Mouse (Mus musculus): ENCODE measurements at regions not wholly inside any gene's neighbourhood (a gene's known extent, or its start where the extent isn't known, plus 50 kb on each side); places are given as distances from the start of the nearest gene placed in this dataset.

GRCm38 (mm10) chr1:13993825-13994509 is 2099.2 kb downstream of the 4930444P10Rik start:
- no peak overlapping the region for H3K4me3 ChIP-seq (ENCODE audit: inconsistent target)
- no peak overlapping the region for H3K27ac ChIP-seq
- H3K79me2 ChIP-seq (ENCODE audit: inconsistent target), result no peaks in the 10 kb centered on the region
- 47% methylated on average over 6 of the region's 9 CpGs for WGBS (ENCODE audit: missing documents)
- H3K36me3 ChIP-seq (ENCODE audit: inconsistent target), result no peaks in the 10 kb centered on the region

DNA sequence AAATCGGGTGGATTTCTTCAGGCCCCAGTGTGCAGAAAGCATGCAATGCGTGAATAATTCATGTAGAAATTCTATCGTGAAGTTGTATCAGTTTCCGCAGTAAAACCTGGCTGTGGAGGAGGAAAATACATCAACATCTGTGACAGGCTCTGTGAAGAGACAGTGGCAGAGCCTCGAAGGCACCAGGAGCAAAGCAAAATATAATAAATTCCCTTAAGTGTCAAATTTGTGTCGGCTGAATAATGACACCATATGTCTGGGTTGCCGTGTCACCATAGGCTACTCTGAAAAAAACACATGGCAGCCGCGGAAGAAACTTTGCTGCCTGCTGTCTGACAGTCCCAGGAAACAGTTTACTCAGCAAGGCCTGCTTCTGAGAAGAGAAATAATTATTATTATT is 2100.1 kb downstream of the 4930444P10Rik start:
- H3K36me3 ChIP-seq (ENCODE audit: inconsistent target), result no peaks in the 10 kb centered on the region
- 93% methylated on average over 9 of the region's 9 CpGs for WGBS (ENCODE audit: missing documents)
- H3K27ac ChIP-seq, result no peak overlapping the region
- H3K4me3 ChIP-seq (ENCODE audit: inconsistent target), result no peak overlapping the region
- no peaks in the 10 kb centered on the region for H3K79me2 ChIP-seq (ENCODE audit: inconsistent target)

GRCm38 (mm10) chr1:13989360-13989759 is 2103.8 kb downstream of the 4930444P10Rik start:
- Histone ChIP-seq H3K79me2 (ENCODE audit: inconsistent target) (no peaks in the 10 kb centered on the region), H3K36me3 (ENCODE audit: inconsistent target) (no peaks in the 10 kb centered on the region), H3K4me3 (ENCODE audit: inconsistent target) (no peak overlapping the region), H3K27ac (no peak overlapping the region)
- 88% methylated on average over 3 of the region's 3 CpGs for WGBS (ENCODE audit: missing documents)

DNA sequence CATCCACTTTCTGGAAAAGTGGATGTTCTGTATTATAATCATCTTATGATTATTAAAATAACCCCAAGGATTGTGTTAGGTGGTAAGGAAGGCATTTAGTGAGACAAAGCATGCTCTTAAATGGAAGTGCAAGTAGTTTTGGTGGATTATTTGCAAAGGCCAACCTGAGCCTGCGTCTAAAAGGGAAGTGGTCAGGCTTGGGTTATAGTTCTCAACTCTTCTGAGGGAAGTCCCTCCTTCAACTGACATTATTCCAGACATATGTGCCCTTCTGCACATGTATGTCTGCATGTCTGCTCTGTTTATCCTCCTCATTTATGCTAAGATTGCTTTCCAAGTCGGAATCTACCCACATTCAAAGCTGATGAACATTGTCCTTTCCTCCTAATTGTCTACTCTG is 2108.3 kb downstream of the 4930444P10Rik start:
- no peak overlapping the region for H3K4me3 ChIP-seq (ENCODE audit: inconsistent target)
- 53% methylated on average over 2 of the region's 2 CpGs for WGBS (ENCODE audit: missing documents)
- H3K27ac ChIP-seq, result no peak overlapping the region
- H3K36me3 ChIP-seq (ENCODE audit: inconsistent target), result no peaks in the 10 kb centered on the region
- no peaks in the 10 kb centered on the region for H3K79me2 ChIP-seq (ENCODE audit: inconsistent target)

DNA sequence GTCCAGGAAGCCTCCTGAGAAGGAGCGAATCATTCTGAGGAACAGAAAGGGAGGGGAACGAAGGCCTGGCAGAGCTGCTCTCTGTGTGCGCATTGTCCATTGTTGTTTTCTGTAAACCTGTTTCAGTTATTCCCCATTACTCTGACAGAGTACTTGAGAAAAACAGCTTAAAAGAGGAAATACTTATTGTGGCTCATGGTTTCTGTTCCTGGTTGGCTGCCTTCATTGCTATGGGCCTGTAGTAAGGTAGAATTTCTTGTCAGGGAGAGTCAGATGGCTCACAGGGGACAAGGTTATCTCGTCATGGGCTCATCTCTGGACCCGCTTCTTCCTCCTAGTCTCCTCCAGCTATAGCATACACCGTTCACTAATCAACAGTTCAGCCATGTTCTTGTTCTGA is 2112.9 kb downstream of the 4930444P10Rik start:
- no peak overlapping the region for H3K27ac ChIP-seq

DNA sequence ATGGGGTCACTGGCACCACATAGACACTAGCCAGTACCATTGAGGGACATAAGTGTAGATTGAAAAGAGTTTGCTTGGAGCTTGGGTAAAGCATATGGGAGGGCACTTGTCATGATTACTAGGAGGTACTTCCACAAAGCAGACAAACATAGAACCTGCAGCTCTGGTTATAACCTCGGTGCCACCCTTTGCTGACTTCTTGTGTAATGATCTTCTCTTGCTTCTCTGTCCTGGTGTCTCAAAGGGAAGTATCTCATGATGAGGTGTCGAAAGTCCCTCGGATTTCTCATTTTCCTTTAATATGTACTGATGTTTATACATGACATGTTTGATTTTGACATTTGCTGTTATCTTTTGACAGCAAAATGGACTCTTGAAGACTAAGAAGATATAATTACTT is 2114.5 kb downstream of the 4930444P10Rik start:
- H3K27ac ChIP-seq, result no peak overlapping the region
- no peaks in the 10 kb centered on the region for H3K36me3 ChIP-seq (ENCODE audit: inconsistent target)
- WGBS (ENCODE audit: missing documents), result 25% methylated on average over 3 of the region's 3 CpGs
- no peaks in the 10 kb centered on the region for H3K79me2 ChIP-seq (ENCODE audit: inconsistent target)
- no peak overlapping the region for H3K4me3 ChIP-seq (ENCODE audit: inconsistent target)

More for the DNA sequence above, 2112.9 kb downstream of the 4930444P10Rik start:
- Histone ChIP-seq H3K36me3 (ENCODE audit: inconsistent target) (no peaks in the 10 kb centered on the region), H3K79me2 (ENCODE audit: inconsistent target) (no peaks in the 10 kb centered on the region), H3K4me3 (ENCODE audit: inconsistent target) (no peak overlapping the region)
- 24% methylated on average over 6 of the region's 6 CpGs for WGBS (ENCODE audit: missing documents)

DNA sequence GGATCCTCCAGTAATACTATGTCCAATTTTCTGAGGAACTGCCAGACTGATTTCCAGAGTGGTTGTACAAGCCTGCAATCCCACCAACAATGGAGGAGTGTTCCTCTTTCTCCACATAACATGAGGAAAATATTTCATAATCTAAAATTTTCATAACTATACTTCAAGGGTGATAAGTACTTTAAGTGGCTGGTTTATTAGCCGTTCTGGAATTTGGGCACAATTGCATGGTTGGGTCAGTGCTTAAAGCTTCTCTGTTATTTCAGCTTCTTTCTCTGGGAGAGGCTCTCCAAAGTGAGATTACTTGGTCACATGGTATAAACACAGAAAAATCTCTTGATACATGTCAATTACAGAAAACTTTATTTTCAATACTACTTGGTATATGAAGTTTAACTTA is 2115.9 kb downstream of the 4930444P10Rik start:
- Histone ChIP-seq H3K4me3 (ENCODE audit: inconsistent target) (no peak overlapping the region), H3K36me3 (ENCODE audit: inconsistent target) (no peaks in the 10 kb centered on the region), H3K79me2 (ENCODE audit: inconsistent target) (no peaks in the 10 kb centered on the region), H3K27ac (no peak overlapping the region)
- 100% methylated on average over 1 of the region's 1 CpGs for WGBS (ENCODE audit: missing documents)

DNA sequence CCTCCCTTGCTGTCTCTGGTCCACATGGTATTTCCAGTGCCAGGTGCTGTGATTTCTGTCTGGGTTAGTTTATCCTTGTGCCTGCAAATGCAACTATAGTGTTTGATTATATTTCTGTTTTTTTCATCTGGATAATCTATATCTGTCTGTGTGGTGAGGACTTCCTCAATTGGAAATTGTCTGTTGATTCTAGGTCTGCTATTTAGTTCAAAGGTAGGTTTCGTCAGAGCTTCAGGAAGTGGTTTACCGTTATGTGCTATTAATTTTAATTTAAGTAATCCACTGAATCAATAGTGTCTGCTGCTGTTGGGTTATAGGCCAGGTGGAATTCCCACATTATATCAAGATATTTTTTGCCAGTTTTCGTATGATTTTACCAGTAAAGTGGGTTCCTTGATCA is 2143.9 kb downstream of the 4930444P10Rik start:
- no peak overlapping the region for H3K4me3 ChIP-seq (ENCODE audit: inconsistent target)
- H3K36me3 ChIP-seq (ENCODE audit: inconsistent target), result no peaks in the 10 kb centered on the region
- 35% methylated on average over 3 of the region's 3 CpGs for WGBS (ENCODE audit: missing documents)
- no peaks in the 10 kb centered on the region for H3K79me2 ChIP-seq (ENCODE audit: inconsistent target)
- no peak overlapping the region for H3K27ac ChIP-seq

GRCm38 (mm10) chr1:13941351-13941750 is 2151.8 kb downstream of the 4930444P10Rik start:
- Histone ChIP-seq H3K4me3 (ENCODE audit: inconsistent target) (no peak overlapping the region), H3K36me3 (ENCODE audit: inconsistent target) (no peaks in the 10 kb centered on the region), H3K79me2 (ENCODE audit: inconsistent target) (no peaks in the 10 kb centered on the region), H3K27ac (no peak overlapping the region)
- WGBS (ENCODE audit: missing documents), result 91% methylated on average over 3 of the region's 3 CpGs

- Histone ChIP-seq H3K36me3 (ENCODE audit: inconsistent target) (no peaks in the 10 kb centered on the region), H3K79me2 (ENCODE audit: inconsistent target) (no peaks in the 10 kb centered on the region), H3K27ac (no peak overlapping the region), H3K4me3 (ENCODE audit: inconsistent target) (no peak overlapping the region)
These were observed 2154.8 kb downstream of the 4930444P10Rik start for GRCm38 (mm10) chr1:13938344-13938743.

- H3K4me3 ChIP-seq (ENCODE audit: inconsistent target), result no peak overlapping the region
- H3K79me2 ChIP-seq (ENCODE audit: inconsistent target), result no peaks in the 10 kb centered on the region
- H3K36me3 ChIP-seq (ENCODE audit: inconsistent target), result no peaks in the 10 kb centered on the region
- 76% methylated on average over 4 of the region's 4 CpGs for WGBS (ENCODE audit: missing documents)
- H3K27ac ChIP-seq, result no peak overlapping the region
These were observed 2157.1 kb downstream of the 4930444P10Rik start for GRCm38 (mm10) chr1:13935938-13936491.

DNA sequence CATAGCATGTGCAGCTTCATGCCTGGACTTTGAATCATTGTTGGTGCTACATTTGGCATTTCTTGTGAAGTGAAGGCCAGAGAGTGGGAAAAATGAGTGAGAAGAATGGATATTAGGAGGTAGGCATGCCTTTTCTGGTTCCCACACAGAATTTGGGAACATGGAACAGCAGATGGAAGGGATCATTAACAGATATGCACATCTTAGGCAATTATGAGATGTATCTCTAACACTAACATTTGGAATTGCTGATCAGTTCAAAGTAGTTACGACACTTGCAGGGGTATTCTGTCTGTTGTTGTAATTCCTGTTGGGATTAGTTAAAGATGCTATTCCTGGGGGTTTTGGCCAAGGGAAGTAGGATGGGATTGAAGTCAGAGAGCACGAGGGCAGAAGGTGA is 2164.4 kb downstream of the 4930444P10Rik start:
- H3K27ac ChIP-seq, result no peak overlapping the region
- H3K36me3 ChIP-seq (ENCODE audit: inconsistent target), result no peaks in the 10 kb centered on the region
- H3K79me2 ChIP-seq (ENCODE audit: inconsistent target), result no peaks in the 10 kb centered on the region
- 93% methylated on average over 2 of the region's 2 CpGs for WGBS (ENCODE audit: missing documents)
- H3K4me3 ChIP-seq (ENCODE audit: inconsistent target), result no peak overlapping the region

DNA sequence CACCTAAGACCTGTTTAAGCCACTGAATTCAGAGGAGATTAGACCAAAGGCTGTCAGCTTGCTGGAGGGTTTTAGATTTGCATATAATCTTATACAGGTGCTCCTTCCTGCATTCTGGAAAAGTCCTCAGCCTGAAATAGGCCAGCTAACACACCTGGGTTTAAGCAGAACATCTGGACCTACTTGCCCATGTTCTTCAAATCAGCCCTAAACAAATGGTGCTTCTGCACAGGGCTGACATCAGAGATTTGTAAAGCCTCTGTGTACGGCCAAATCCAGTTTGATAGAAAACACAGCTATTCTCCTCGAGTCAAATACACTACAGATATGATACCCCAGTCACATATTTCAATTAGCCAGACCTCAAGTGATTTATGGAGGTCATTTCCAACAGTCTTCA is 2165.2 kb downstream of the 4930444P10Rik start:
- Histone ChIP-seq H3K79me2 (ENCODE audit: inconsistent target) (no peaks in the 10 kb centered on the region), H3K27ac (no peak overlapping the region), H3K4me3 (ENCODE audit: inconsistent target) (no peak overlapping the region), H3K36me3 (ENCODE audit: inconsistent target) (no peaks in the 10 kb centered on the region)
- 29% methylated on average over 2 of the region's 2 CpGs for WGBS (ENCODE audit: missing documents)

DNA sequence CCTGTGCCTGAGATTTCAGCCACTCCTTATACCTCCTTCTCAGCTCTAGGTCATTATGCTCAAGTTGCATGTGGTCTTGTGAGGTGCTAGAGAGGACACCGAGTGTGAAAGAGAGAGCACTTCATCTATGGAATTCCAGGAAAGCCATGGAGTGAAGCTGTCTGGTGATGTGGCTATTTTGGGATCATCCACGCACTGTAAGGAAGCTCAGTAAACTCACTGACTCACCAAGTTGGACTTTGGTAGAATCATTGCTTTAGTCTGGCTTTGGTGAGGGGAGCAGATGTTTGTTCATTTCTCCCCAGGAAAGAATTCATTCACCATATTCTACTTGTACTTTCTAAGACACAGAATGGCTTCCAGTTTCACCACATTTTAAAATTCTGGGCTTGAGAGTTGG is 2167.1 kb downstream of the 4930444P10Rik start:
- H3K36me3 ChIP-seq (ENCODE audit: inconsistent target), result no peaks in the 10 kb centered on the region
- H3K4me3 ChIP-seq (ENCODE audit: inconsistent target), result no peak overlapping the region
- no peaks in the 10 kb centered on the region for H3K79me2 ChIP-seq (ENCODE audit: inconsistent target)
- H3K27ac ChIP-seq, result no peak overlapping the region
- 80% methylated on average over 2 of the region's 2 CpGs for WGBS (ENCODE audit: missing documents)

DNA sequence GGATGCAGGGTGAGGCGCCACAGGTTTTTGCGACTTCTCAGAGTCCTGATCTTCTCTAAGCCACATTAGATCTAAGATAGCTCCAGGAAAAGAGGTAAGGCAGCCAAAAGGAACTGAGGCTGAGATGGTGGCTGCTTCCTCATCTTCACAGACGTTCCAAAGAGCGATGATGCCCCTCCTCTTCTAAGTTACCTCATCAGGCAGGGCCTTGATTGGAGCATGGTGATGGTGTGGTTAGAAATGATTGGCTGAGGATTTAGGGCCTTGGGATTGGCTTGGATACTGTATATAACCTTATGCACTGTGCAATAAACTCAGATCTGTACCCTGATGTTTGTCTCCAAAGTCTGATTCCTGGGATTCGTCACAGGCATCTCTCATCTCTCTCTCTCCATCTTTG is 2177.9 kb downstream of the 4930444P10Rik start:
- no peak overlapping the region for H3K4me3 ChIP-seq (ENCODE audit: inconsistent target)
- no peaks in the 10 kb centered on the region for H3K36me3 ChIP-seq (ENCODE audit: inconsistent target)
- 67% methylated on average over 5 of the region's 5 CpGs for WGBS (ENCODE audit: missing documents)
- no peak overlapping the region for H3K27ac ChIP-seq
- H3K79me2 ChIP-seq (ENCODE audit: inconsistent target), result no peaks in the 10 kb centered on the region

- no peak overlapping the region for H3K27ac ChIP-seq
- H3K4me3 ChIP-seq (ENCODE audit: inconsistent target), result no peak overlapping the region
- 89% methylated on average over 2 of the region's 2 CpGs for WGBS (ENCODE audit: missing documents)
- no peaks in the 10 kb centered on the region for H3K36me3 ChIP-seq (ENCODE audit: inconsistent target)
- no peaks in the 10 kb centered on the region for H3K79me2 ChIP-seq (ENCODE audit: inconsistent target)
These were observed 2214.0 kb downstream of the 4930444P10Rik start for GRCm38 (mm10) chr1:13879126-13879525.

Measured in macrophage (primary cell).